Mouse (Mus musculus) c-Kit-positive CD71-positive TER-119-negative erythroid progenitor cells, embryonic 14.5 days (primary cell): ENCODE measurements at regions not wholly inside any gene's neighbourhood (a gene's known extent, or its start where the extent isn't known, plus 50 kb on each side); places are given as distances from the start of the nearest gene placed in this dataset.
"Not testable (repeated sequence)": the region's sequence is repeated elsewhere in the genome, so short reads cannot be mapped to it uniquely, and the experiment has no call there.

Source experiments
- DNase-seq: peaks from one replicate; pipeline ENCODE4 v3.0.0-alpha.2; 2013; ENCODE audit warnings: low read depth

DNA sequence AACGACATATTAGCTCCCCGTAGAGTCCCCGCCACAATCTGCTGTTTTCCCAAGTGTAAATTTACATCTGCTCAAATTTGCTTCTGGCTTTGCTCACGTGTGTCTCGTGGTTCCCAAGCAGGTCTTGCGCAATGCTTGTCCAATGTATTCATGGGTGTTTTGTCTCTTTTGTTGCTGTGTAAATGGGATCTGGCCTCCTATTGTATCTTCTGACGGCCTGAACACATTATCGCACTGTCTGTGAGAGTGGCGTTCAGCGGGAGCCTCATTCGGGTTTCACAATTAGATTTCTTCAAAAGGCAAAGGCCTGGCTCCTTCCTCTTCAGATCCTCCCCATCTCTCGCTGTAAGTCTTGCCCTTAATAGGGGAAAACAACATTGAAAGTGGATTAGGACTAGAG, 274.5 kb downstream of the Fam19a5 start:
- no peak for DNase-seq

DNA sequence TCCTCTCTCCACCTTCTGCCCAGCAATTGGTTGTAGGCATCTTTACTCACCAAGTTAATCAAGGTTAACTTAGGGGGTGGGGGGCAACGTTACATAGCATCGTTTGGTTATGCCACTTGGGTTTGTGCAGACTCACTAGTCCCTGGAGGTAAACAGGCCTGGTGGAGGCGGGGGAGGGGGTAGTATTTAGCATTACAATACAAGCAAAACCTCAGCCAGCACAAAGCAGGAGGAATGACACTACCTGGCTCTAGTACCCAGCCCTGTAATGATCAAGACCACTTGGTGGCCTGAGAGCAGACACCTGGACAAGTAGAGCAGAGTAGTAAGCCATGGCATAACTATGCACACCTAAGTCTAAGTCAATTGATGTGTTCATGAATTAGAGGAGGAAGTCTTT, 298.0 kb downstream of the Fam19a5 start:
- DNase-seq = no peak

DNA sequence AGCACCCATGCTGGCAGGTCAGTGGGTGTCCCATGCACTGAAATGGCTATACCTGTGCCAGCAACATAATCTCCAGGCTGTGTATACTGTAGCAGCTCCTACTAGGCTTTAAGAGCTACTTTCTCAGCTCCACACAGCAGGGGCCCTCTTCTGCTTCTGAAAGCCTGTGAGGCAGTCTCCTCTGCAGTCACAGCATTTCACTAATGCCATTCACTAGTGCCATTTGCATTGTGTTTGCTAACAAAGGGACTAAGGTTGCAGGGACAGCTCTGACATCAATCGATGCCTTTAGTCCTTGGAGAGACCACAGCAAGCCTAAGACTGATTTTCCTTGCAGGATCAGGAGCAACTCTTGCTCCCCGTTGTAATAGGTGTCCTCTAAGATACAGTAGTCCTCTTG, 315.0 kb downstream of the Fam19a5 start:
- DNase-seq = no peak

DNA sequence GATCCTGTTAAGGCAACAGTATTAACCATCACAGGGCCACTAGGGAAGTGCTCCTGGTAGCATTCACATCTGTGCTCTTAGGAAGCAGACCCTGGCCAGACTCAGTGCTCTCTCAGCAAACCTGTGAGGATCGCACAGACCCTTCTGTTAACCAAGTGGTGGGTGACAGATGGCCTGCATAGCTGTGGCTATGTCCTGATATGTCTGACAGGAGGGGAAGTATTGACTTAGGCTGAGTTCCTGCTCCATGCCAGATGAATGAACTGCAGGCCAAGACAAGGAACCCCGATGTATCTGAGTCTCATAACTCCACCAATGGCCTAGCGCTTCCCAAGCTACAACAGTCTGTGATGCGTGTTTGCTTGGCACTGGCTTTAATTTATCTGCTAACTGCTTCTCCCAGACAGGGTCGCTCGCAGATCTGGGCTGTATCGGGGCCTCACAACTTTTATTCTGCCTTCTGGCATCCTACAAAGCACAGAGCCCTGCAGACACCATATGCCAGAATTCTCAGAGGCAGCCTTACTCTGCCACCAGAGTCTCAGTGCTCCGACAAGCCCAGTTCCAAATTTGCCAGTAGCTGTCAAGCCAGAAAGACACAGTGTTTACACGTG, 332.3 kb downstream of the Fam19a5 start:
- no peak for DNase-seq

DNA sequence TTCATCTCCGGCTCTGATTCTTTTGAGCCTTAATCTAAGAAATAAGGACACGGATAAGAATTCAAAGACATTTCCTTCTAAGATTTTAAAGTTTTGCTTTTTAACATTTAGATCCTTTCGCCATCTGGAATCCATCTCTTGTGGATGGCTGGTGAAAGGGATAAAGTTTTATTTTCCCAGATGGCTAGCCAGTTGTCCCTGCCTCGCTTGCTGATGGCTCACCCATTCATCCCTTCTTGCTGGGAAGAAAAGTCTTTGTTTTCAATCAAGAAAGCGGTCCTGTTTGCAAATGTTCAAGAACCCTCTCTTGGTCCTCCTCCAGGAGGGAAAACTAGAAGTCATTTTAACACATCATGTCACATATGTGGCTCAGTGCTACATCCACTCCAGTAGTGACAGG, 346.8 kb downstream of the Fam19a5 start:
- no peak for DNase-seq

DNA sequence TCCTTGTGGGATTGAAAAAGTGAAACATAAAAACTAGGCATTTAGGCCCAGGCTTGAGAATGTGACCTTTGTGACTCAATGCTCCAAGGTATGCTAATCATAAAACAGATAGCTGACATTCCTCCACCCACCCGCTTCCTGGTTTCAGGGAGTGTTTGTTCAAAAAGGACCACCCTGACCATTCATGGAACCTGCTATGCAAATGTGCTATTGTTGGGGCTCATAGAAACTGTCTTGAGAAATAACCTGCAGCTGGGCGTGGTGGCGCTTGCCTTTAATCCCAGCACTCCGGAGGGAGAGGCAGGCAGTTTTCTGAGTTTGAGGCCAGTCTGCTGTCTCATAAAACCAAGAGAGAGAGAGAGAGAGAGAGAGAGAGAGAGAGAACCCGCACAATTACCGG, 350.8 kb downstream of the Fam19a5 start:
- DNase-seq = not testable (repeated sequence)

DNA sequence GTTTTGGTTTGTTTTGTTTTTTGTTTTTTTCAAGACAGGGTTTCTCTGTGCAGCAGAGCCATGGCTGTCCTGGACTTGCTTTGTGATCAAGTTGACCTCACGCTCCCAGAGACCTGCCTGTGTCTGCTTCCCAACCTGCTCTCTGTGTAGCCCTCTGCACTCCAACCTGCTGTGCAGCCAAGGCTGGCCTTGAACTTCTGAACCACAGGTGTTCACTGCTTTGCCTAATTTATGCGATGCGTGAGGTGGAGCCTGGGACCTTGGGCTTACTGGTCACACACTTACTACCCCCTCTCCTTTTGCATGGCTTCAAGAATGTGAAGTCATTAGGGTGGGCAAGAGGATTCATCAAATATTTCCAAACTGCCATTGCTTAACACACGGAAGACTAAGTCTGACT, 354.6 kb downstream of the Fam19a5 start:
- no peak for DNase-seq

DNA sequence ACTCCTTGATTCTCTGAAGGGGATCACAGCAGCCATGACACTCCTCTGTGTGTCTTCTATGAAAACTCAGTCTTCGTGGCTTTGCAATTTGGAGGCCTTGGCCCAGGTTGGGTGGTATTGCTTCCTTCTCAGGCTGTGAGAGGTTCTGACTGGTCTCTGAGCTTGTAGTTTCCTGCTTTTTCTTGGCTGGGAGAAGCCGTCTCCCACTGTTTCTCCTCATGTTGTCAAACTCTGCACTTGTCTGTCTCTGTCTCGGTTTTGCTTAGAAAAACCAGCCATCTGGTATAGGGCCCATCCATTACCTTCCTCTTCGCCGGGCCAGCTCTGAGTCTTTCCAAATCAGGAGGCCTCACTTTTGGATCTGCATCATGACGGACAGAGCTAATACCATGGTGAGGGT, 360.3 kb downstream of the Fam19a5 start:
- DNase-seq = no peak

DNA sequence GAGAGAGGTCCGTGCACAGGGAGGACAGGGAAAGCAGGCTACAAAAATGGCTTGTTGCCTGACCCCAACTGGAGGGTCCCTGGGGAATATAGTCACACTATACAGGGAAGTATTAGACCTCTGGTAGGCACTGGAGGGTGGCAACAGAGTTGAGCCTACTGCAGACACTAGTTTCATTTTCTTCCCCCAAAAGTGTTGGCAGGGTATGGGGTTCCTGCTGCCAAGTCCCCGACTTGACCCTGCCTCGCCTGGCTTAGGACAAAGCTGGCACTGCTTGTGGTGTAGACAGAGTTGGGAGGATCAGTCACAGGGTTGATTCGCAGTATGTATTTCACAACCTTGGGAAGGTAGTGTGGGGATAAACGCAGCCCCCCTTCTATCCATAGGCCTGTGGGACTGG, 362.2 kb downstream of the Fam19a5 start:
- no peak for DNase-seq

DNA sequence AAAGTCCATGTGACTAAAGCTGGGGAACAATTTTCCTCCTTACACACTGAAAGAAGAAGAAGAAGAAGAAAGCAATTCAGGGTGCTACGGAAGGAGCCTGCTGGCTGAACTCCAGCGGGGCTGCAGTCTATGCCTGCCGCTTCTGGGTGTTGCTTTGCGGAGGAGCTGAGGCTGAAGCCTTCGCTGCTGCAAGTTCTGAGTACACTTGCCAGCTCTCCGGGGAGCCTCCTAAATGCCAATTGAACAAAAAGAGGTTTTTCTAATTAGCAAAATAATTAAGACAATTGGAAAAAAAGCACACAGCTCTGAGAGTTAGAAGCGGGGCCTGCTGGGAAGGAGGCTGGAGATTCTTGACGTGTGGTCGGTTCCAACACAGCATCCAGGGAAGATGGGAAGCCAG, 378.0 kb downstream of the Fam19a5 start:
- DNase-seq = no peak

DNA sequence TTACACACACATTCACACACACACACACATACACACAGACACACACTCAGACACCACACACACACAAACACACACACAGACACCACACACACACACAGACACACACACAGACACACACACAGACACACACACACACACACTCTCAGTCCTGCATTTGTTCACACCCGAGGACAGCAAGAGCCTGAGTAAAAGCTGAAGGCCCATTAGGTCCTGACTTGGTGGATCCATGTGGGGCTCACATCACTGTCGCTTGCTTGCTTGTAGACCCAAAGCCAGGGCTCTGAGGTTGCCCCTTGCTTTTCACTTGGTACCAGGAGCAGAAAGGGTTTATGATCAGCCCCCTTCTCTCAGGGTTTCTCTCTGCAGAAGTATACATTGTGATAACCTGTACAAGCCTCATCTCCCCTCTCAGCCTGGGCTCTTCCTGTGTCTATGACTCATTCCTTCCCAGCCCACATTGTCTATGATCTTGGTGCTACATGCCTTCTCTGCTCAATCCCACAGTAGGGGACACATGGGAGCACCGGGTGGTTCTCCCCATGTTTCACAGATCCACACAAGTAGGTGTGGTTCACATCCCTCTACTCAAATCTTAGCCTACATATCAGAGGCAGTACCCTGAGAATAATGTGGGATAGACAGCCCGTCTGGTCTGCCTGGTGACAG, 378.8 kb downstream of the Fam19a5 start:
- DNase-seq = no peak

DNA sequence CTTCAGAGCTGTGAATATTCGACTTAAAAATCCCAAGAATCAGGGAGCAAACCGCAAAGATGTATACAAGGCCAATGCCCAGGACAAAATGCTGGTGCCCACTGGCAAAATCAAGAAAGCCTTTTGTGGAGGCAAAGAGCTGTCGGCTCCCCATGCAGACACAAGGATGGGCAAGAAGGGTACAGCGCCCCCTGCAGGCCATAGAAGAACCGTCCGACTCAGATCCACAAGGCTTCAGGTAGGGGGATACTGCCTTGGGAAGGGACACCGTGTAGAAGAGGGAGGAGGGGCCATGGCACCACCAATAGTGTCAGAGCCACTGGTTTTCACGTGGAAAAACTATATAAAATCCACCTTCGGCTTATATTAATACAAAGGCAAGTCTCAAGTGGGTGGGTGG, 379.8 kb downstream of the Fam19a5 start:
- DNase-seq = no peak

DNA sequence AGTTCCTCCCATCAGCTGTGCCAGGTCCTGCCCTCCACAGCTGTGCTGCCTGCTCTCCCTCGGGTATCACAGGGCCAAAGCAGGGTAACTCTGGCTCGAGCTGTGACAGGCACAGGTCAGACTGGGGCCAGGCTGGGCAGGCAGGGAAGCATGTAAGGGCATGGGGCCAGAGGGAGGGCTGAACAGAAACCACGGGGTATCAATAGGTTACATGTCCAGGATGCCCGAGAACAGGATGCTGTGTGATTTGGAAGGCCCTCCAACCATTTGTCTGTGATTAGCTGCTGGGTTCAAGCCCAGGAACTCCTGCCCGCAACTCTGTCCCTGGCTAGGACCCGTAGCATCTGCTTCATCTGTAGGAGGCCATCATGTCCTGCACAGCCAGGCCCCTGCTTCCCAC, 391.9 kb downstream of the Fam19a5 start:
- DNase-seq = no peak

DNA sequence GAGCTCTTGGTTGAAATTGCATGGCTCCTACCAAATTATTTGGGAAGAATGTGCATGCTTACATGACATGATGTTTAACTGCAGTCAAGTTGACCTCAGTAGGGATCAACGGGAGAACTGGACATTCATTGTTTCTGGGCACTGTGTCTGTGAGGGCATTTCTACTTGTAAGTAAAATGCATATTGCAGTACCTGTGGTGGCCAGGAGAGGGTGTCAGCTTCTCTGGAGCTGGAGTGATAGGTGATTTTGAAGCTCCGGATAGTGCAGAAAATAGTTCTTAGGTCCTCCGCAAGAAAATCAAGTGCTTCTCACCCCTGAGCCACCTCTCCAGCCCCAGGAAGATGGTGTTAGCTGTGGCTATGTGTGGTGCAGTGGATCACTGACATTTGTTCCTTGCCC, 396.7 kb downstream of the Fam19a5 start:
- DNase-seq = no peak

DNA sequence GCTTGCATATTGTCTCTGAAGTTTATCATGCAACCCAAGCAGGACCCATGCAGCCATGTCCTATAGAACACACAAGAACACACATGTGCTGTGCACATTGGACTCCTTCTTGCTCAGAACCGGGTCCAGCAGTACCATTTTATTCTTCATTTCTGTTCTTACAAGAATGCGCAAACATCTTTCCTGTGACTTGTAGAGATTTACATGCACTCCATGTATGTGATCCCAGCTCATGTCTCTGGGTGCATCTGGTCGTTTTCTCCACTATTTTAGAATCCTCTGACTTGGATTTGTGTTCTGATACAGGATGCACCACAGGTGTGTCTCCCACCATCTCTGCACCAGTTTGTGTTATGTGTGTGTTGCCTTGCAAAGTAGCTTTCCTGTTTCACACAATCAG, 408.4 kb downstream of the Fam19a5 start:
- no peak for DNase-seq

DNA sequence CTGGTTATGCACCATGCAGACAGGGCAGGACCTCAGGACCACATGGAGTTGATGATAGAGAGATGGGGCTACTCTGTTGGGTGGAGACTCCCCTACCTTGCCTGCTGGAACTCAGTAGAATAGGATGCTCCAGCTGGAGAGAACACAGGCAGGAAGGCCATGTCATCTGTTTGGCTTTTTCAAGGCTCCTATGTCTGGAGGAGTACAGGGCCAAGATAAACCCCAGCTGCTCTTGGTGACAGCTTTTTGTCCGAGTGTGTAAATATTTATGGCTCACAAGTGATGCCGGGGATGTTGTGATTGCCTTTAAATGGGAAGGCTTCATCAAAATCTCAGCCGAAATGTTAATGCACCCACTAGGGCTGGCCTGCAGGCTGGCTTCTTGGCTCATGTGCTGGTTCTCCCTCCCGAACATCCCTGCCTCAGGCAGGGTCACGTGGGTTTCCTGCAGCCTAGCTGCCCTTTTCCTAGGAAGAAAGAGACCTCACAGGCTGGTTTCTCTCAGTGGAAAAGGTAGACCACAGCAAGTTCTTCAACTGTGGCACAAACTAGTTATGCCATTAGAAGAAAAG, 411.7 kb downstream of the Fam19a5 start:
- DNase-seq = no peak

DNA sequence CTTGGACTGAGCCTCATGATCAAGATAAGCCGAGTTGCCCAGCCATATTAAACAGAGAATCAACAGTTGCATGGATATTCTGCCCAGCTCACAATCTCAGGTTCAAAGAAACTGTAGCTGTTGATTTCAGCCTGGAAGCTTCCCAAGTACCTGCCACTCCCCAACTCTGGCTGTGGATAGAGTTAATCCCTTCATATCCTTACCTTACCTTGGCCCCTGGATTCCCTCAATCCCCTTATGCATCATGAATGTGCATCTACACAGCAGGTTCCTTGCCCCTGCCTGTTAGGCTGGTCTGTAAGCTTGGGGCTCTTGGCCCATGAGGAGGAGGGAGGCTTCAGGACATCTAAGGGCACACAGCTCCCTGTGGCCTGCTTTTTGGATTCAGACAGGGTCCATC, 414.8 kb downstream of the Fam19a5 start:
- DNase-seq = no peak

DNA sequence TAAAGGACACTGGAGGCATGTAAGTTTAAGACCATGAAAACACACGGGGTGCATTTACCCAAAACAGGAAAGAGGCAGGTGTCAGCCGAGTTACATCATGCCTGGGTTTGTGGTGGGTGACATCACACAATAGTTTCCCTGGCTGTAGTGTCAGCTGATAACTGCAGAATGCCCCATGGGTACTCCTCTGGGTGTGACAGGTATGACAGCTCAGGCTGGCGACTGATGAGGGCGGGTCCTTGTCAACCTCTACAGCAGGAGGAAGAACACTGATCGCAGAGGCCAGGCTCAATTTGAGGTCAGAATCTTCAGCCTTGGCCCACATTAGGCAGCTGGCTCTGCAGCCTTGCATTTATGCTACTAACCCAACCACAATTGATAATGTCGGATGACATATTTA, 428.5 kb downstream of the Fam19a5 start:
- no peak for DNase-seq

DNA sequence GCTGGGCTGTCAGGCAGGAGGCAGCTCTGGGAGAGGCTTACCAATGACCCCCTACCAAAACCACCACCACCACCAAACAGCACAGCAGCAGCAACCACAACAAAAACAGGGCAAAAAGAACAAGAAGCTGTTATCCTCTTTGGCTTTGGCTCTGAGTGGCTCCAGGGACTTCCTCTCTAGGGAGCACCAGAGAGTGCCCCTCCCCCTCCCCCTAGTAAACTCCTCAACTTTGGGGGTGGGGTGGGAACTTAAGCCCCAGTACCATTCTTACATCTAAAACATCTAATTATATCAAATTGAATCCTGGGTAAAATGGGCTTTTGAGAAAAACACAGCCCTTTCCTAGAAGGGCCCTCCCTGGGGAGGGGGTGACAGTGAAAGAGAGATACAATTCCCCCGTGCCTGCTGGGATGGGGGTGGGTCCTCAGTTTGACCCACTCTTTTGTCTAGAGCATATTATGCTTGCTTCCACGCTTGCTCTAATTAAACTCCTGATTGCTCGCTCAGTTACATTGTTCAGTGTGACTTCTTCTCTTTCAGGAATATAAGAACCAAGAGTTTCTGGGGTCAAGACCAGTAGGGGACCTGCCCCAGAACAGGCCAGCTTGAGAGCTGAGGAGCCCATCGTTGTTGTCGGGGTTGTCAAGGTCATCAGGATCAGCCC, 443.4 kb downstream of the Fam19a5 start:
- DNase-seq = no peak

DNA sequence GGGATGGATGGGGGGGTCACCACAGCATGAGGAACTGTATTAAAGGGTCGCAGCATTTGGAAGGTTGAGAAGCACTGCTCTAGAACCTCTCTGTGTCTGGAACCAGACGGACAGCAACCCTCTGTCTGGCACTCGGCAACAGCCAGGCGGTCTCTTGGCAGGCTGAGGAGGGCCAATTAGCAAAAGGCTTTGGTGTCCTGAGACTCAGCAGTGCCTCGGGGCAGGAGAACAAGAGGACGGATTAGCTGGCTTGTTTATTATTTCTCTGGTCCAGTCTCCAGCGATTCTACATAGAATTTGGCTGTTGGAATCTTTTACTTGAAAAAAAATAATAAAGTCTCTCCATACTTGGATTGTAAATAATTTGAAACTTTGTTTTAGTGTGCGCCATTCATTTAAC, 450.4 kb downstream of the Fam19a5 start:
- DNase-seq = no peak

DNA sequence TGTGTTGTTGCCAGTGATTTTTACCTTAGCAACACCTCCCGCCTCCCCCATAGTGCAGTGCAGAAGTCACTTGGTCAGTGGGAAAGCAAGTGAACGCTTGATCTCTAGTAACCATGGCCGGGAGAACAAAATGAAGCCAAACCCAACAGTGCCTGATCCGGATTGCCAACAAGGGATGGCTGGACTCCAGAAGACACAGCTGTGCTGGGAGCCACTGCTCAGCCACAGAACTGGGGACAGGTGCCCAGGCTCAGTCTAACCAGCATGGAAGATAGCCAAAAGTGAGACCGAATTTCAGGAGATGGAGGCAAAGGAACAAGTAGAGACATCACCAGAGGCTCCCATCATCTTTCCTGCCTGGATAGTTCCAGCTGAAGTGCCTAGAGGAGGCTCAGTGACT, 473.0 kb downstream of the Fam19a5 start:
- no peak for DNase-seq

DNA sequence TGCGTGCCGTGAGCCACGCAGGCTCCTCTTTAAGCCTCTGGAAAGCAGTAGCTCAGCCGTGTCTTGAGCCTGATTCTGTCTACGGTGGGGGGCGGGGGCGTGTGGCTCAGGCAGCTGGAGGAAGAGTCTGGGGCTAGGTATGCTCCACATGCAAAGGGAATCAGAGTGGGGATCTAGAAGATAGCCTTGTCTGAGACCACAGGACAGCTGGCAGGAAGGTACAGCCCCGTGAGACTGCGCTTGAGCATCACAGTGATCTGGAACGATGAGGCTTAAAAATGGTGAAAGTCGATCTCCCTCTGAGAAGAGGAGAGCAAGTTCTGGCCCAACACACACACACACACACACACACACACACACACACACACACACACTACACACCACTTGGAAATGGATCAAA, 488.7 kb downstream of the Fam19a5 start:
- no peak for DNase-seq

DNA sequence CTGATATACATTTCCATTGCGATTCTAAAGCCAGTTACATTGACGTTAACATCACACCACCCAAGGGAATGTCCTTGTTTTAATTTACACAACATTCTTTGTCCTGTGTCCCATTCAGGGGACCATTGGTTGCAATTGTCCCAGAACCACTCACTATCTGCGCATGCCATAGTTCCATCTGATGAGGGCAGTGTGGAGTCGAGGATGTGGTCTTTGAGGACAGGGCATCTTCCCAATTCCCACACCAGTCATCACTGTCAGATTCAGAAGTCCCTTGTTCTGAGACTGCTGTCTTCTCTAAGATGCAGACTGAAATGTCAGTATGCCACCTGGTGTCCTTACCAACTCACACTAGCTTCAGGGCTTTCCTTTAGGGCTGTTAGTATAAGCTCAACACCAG, 489.6 kb downstream of the Fam19a5 start:
- no peak for DNase-seq

DNA sequence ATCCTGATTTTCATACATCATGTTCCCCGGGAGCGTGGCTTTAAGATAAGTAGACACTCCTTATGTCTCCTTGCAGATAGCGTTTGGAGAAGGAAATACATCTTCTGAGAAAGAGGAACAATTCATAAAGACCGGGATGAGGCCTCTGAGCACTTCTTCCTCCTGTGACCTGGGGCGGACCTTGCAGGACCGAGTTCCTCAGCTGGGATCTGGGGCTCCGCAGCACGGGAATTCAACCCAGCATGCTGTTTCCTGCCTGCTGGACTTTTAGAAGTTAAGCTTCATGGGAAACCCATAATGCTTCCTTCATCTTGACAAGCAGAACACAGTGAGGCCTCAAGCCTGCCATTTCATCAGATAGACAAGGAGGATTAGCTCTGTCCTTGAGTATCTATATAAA, 491.4 kb downstream of the Fam19a5 start:
- DNase-seq = no peak
